Mouse (Mus musculus) adrenal gland, adult 2 months (tissue): ENCODE measurements around the gene Thrb. TPM values are rescaled to one million over a fixed set of nuclear protein-coding genes. Genes with fewer than 3 reads are reported as not detected.

Experiments used
- DNase-seq: peaks from one replicate; pipeline ENCODE4 v3.0.0; 2021
- polyA plus RNA-seq: library from polyadenylated mRNA; depleted of rRNA; stranded (reverse); fragments of >200 nt; gene quantifications from 2 replicates; pipeline ENCODE4 v1.2.3, GENCODE M21; 2012
- total RNA-seq, 2 experiments: library from RNA; stranded (reverse); gene quantifications; 2 replicates each; pipeline ENCODE4 v1.2.3; 2021

Thrb gene
- total and polyA plus RNA-seq, 3 experiments: 16.5 to 131 (median 51.3) TPM

DNA sequence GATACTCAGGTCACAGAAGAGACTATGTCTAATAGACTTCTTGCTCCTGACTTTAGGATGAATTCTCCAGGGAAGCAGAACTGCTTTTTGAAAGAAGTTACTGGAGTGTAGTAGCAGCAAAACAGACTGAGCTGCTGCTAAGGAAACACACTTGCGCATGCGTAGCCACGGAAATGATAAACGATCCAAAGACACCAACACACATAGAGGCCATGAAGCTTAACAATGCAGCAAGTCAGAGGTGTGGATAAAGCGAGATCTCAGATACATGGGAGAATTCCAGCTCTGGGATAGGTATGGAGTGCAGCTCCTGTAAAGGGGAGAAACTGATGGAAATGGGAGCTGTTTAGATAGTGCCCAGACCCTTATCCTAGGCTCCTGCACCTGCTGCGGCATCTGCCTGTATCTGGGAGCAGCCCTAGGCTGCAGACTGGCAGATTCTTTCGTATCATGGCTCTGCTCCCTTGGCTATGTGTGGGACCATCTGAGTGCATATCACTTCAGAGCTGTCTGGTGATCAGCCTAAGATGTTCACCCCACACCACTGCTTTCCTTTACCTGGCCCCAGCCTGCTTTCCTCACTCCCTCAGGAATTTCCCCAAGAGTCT, 53.3 kb downstream of the Thrb start:
- DNase-seq: no peak

DNA sequence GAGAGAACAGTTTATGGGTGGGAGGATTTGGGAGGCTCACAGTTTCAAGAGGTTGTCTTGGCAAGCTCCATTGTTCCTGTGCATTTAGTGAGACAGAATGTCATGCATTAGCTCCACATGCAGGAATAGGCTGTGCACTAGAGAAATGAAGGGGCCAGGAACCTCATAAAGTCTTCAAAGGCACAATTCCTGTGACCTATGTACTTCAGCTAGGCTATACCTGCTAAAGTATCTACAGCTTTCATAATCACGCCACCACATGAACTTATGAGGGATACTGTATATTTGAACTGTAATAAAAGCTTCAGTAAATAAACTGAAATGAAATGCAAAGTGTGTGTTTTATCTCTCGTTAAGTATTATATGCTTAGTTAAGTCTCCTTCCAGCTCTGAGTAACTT, 59.4 kb downstream of the Thrb start:
- DNase-seq: no peak

DNA sequence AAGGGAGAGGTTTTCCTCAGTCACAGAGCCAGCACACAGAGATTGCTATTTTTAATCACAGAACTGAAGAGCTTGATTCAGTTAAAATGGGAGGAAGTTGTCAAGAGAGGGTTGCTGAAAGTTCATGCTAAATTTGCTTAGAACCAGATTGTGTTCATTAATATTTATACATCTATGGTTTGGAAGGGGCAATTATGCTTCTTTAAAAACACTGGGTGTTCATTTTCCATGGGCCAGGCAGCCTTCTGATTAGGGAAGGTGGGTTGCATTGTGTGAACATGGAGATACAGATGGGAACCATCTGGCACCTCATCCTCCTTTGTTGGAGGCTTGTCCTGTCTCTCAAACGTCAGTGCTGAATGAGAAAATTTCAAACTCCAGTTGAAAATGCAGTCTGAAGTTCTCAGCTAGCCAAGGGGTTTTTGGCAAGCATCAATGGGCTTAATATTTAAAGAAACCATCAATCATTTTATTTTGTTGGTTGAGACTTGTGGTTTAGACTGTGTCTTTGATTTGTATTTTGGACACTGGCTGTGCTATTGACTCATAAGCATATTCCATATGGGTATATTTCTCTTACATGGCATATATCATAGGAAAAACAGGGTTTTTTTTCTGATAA, 62.9 kb downstream of the Thrb start:
- no peak for DNase-seq

DNA sequence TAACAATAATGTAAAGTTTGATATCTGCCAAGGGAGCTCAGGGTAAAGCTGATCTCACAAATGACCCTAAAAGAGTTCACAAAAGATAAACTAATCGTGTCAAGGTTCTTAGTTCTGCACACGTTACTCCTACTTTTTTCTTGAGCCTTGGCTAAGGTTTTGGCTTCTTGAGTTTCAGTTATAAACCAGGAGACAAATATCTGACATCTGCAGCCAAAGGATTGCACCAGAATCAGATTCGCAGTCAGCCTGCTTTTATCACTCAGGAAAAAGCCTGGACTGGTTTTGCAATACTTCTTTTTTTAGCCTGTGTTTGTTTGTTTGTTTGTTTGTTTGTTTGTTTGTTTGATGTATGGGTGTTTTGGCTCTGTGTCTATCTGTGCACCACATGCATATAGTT, 64.5 kb downstream of the Thrb start:
- no peak for DNase-seq

DNA sequence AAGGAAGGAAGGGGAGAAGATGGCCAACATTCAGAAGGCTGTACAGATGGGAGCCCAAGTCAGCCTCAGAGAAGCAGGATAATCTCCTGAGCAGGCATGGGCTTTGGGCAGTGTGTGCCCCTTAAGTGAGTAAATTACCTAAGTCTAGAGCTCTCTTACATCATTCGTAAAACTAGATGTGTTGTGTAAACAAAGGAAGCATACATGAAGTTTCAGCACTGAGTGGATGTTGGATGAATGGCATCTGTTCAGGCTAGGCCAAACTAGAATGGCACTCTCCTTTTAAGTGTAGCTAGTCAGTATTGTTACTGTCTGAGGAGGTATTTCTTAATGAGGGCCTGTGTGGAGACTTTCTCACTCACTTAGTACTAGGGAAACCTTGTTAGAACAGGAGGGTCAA, 66.8 kb downstream of the Thrb start:
- no peak for DNase-seq

DNA sequence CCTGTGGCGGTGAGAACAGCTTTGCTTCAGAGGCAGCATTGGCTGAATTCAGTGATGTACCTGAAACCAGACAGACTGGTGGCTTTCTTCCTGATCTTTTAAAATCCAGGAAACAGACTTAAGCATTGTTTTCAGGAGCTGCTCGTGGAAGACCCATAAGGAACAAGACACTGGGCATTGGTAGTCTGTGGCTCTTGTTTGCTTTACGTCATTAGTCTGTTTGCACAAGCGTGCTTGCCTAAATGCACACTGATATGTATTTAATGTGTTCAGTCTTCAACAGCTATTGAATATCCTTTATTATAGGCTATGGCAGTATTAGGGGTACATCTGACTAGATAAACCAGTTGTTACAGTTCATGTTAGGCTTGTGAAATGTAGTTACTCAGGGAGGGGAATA, 67.8 kb downstream of the Thrb start:
- no peak for DNase-seq

DNA sequence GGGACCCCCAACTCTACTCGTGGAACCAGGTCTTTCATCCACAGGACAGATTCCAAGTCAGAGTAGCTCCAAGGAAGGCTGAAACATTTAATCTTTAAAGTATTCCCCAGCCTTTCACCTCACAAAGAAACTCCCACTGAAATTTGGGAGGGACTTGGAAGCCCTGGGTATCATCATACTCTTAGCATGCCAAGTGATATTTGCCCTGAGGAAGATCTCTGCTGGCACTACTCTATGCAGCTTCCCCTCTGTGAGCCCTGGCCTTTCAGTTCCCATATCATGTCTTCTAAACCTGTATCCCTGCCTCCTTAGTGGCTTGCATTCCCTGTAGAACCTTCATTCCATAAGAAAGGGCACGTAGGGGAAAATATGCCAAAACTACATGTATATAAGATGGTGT, 68.8 kb downstream of the Thrb start:
- no peak for DNase-seq

DNA sequence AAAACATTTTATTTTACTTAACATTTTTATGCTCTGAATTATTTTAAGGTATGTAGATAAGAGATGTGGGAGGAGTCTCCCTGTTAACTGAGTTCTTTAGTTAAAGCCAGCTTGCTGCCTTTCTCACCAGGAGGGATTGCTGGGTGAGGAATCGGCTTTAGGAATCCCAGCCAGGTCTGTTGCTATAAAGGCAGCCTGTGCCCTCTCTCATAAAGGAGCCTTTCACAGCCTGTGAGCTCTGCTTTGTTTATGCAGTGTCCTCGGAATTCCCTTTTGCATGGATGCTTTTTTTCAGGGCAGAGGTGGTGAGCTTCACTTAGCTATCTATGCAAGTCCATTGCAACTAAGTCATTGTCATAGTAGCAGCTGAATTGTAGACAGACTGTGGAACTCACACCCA, 71.0 kb downstream of the Thrb start:
- no peak for DNase-seq

DNA sequence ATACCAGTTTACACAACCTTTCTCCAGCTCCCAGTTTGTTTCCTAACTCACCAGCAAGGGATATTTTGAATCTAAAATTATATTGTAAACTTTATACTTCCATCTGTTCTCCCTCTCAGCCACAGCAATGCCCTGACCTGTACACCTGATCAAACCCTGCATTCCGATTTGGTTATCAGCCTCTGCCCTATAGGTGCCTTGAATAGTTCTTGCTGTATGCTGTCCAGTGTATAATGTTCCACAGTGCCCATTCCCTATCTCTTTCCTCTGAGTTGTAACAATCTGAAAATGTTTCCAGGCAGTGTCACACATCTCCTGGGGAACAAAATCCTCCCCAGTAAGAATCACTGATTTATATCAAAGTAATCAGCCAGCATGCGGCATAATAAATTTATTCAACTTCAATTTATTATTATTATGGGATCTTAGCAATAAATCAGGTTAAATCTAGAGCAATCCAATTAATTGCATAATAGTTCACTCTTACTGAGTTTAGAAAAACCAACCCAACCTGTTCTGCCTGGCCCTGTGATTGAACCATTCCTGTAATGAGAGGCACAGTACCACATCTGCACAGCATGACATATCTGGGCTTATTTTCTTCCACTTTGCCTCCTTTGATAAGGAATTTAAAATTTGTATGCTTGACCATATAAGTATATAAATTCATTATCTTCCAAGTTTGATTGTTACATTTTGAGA, 73.2 kb downstream of the Thrb start:
- no peak for DNase-seq

DNA sequence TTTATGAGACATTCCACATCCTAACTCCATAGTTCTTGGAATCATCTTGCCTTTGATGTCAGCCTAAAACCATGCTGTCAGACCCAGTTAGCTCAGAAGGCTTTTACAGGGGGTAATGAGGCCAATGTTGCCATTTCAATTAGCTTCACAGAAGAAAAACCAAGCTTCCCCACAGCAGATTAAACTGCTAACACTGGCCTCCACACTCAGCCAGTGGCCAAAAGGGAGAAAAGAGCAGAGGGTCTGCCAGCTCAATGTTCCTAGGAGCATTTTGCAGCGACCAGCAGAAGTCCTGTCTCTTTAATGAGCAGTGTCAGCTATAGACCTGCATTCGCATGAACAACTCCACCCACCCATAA, 73.7 kb downstream of the Thrb start:
- no peak for DNase-seq

DNA sequence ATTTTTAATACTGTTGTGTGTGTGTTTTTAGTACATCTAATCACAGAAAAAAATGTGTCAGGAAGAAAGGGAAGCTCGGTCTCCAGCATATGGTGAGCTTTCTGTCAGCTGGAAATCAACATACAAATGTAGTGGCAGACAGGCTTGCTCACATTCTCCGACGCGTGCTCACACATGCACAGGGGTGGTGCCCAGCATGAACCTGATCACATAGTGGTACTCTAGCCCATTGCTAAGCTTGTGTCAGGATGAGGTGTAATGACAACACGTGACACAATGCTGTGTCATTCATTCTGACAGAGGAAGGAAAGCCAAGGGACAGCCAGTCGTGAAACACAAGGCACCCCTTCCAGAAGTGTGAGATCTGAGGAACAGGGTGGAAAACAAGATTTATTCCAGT, 75.4 kb downstream of the Thrb start:
- DNase-seq: no peak

DNA sequence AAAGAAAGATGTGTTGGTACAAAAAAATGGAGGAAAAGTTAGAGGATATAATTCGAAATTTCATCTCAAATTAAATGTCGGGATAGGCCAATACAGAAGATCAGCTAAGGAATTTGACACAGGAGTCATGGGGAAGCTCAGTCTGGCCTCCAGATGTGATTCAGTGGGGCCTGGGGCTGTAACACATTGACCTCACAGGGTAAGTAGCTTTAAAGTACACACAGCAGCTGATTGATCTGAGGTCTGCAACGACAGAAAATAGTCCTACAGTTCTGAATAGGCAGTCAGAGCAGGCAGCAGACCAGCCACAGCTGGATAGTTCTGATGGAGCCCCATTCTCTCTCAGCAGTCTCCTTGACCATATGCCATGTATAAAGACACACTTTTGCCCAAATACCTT, 80.8 kb downstream of the Thrb start:
- DNase-seq: no peak

DNA sequence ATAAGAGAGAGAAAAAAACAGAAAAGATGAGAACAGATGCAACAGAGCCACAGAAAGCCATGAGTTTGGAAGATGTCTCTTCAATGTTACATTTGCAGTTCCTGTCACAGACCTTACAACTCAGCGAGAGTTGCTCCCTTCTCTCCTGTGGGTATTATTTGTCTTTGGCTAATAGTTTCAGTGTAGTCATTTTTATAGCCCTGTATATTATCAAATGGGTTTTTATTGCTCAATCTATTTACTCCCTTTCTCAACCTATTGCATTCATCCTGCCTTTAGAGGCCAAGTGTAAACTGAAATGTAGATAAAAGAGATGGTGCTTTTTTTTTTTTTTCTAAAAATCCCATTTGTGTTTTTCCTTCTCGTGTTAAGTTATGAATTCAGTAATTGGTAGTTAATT, 82.2 kb downstream of the Thrb start:
- DNase-seq: no peak

DNA sequence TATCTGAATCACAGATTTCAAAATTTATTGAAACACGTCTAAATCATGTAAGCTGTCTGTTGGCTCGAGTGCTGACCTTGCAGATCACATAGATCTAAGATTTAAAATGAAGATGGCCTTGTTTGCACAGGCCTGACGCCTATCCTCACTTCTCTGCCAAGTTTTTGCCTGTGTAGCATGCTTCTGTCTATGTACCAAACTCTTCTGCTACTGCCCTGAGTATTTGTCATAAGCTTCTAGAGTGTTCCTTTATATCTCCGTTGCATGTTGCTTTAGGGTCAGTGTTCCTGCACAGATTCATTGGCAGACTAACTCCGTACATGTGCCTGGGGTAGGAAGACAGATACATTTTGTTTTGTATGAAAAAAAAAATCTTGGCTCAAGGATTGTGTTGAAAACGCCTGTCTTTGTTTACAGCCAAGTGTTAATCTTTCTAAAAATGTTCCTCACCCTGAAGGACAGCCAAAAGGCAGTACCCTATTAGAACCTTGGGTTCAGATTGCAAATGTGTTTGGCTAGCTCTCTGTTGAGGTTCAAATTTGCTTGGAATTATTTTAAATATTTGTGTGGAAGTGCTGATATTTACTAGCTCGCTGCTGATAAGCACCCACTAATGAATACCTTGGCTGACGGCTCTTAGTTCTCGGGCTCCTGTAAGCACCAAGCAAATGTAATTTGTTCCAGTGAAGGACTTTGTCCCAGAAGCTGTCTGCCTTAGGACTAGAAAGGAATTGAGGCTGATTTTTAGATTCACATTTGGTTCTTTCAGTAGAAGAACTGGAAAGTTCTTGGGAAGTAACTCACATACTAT, 83.0 kb downstream of the Thrb start:
- DNase-seq: peak; percentile 75

DNA sequence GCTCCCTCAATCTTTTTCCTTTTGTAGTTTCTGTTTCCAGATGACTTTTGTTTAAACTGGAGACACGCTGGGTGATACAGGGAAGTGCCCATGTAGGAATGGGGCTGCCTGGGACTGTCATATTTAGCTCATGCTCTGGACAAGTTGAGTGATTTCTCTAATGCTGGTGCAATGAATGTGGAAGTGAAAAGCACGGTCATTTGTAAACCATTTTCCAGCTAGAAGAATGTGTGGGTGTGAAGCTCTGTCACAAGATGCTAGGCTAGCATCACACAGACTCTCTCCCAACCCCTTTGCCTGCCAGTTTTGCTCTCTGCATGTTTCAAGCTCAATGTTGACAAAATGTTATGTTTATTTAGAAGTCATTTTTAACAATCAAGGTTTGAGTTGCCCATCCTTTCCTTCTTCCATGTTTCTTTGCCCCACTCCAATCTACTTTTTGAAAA, 83.7 kb downstream of the Thrb start:
- no peak for DNase-seq

DNA sequence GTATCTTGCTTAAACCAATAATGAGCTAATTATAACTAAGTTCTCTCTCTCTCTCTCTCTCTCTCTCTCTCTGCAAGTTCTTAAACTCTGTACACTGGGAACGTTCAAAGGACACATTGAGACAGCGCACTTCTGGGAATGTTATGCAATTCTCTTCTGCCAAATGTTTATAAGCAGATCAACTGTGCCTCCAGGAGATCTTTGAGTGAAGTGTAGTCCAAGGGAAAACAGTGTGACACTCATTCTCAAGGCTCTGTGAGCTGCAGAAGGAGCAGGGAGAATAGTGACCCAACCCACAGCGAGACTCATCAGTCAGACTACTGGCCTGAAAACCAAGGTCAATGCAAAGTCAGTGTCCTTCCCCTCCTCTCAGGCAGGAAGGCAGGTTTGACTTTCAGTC, 87.9 kb downstream of the Thrb start:
- DNase-seq: peak; percentile 79

DNA sequence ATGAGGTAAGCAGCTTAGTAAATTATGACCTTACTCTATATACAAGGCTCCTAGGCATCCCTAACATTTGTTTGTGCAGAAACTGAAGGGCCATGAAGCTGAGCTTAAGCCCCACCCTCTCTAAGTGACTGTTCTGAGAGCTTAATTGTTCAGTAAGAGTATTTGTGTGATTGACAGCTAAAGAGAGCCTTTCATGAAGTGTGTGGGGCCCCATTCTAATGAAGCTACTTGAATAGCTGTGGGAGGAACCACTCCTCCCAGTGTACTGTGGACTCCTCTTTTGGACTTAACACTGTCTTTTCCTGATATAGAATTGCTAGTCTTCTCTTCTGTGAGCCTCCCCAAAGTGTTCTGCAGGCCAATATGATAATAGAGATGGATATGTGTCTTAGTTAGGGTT, 88.9 kb downstream of the Thrb start:
- DNase-seq: no peak

DNA sequence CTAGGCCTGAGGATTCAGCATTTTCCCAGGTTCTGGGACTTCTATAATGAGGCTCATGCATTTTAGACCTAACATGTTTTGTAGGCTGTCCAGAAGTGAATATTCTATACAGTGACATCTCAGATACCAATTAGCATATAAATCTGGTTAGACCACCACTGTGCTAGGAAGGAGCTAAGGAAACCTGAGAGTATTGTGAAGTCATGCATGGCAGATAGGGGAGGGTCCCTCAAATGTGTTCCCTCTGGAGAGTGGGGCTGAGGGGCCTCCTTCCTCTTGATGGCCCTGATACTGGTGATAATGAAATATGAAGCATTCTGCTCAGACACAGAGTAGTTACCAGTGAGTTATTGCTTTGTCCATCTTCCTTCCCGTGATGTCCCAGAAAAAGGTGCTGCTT, 91.8 kb downstream of the Thrb start:
- DNase-seq: no peak

DNA sequence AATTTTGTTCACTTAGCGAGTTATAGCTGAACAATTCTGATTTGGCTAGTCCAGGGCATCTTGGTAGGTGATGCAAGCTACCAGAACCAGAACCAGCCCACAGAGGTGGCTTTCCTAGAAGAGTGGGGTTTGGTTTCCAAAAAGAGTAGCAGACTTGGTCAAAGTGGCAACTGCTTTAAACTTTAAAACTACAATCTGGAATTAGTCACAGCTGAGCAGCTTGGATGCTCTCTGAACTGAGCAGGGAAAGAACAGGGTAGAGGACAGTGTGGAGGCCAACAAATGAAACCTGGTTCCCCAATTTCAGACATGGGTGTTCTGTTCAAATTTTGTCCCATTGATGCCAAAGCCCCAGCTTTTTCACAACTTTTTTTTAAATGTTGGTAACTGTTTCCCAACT, 93.4 kb downstream of the Thrb start:
- no peak for DNase-seq

DNA sequence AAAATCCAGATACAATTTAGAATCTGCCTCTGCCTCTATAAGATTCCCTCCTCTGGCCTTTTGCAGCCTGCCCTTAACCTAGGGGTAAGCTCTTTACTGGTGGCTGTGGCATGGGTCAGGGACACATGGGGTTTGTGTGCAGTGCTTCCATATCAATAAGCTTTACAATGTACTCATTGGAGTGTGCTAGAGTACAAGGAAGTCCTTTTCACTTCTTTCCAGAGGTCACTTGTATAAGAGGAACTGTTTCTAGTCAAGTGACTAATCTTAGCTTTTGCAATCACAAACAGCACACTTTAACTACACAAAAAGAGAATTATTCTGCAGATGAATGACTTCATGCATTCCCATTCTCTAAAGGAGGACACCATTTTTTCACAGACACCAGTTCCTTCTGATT, 96.7 kb downstream of the Thrb start:
- DNase-seq: no peak

DNA sequence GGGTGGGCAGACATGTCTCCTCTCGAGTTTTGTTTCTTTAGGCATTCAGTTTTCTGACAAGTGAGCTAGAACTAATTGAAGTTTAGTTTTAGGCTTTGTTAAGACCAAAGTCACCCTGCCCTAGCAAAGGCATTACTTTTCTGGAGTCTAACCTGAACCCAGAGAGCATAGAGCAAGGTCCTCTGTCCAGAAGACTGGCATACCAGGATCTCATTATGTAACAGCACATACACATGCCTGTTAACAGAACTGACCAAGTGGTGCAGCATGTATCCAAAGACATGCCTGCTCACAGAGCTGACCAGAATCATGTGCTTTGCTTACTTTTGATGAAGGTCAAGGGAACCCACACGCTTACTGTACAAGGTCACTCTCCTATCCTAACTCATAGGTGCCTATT, 107.9 kb downstream of the Thrb start:
- DNase-seq: peak; percentile 35

DNA sequence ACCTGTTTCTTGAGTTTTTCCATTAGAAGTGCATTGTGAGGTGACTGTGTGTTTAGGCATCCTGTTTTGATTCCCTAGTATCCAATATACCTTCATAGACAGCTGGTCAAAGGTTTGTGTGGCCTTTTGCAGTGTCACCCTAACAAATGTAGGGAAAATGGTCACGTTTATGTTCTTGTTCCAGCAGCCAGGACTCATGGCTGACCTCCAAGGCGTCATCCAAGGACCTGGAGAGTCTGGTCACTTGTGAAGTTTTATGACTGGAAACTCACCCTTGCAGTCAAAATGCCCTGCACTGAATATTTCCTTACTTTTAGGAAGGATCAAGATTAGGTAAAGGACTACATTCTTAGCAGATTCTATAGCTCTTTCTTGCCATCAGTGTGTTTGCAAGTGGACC, 114.3 kb downstream of the Thrb start:
- DNase-seq: no peak

DNA sequence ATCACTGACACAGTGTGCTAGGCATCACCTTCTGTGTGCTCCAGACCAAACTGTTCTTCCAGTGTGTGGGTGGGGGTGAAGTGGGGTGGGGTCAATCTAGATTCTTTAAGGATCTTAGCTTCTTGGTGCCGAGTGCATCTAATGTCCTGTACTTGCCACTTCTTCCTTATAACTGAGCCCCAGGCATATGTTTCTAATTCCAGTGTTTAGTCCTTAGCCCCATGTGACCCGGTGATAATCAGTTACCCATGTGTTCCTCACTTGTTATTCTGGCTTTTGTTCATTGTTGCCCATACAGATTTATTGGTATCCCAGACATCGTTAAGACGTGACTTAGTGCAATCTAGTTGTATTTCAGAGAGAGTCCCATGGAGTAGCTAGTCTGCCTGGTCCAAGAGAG, 121.9 kb downstream of the Thrb start:
- DNase-seq: no peak
